Mouse (Mus musculus) lung, adult 2 months (tissue): ENCODE measurements at regions not wholly inside any gene's neighbourhood (a gene's known extent, or its start where the extent isn't known, plus 50 kb on each side); places are given as distances from the start of the nearest gene placed in this dataset.

Experiments used
- DNase-seq: peaks from one replicate; pipeline ENCODE4 v3.0.0; 2022
- H3K4me1 ChIP-seq: fragments of 200-500 bp; 2 replicates; pipeline ENCODE4 v1.6.1; 2011; ENCODE audit warnings: low read length; ENCODE audit not compliant: control insufficient read depth, insufficient read depth
- H3K4me3 ChIP-seq: fragments of 200-500 bp; replicated peaks from 2 replicates; pipeline ENCODE3; 2011; ENCODE audit warnings: low read depth, mild to moderate bottlenecking, control low read depth, low read length; ENCODE audit errors: extremely low read depth
- CTCF ChIP-seq: fragments of 200-500 bp; IDR thresholded peaks from 2 replicates; pipeline ENCODE4 v1.5.1; 2011; ENCODE audit warnings: mild to moderate bottlenecking, low read length, control low read depth; ENCODE audit not compliant: insufficient read depth
- POLR2A ChIP-seq: fragments of 200-500 bp; IDR thresholded peaks from 2 replicates; pipeline ENCODE4 v1.6.1; 2011; ENCODE audit warnings: low read depth, mild to moderate bottlenecking, control low read depth, low read length, borderline replicate concordance; ENCODE audit errors: extremely low read depth
- WGBS: fragments of 180-500 bp; shearing (Covaris S2); methylation state at CpG from one replicate; pipeline ENCODE4 v1.1.7; 2018; 5-methylcytosine and 5-hydroxymethylcytosine counted together

DNA sequence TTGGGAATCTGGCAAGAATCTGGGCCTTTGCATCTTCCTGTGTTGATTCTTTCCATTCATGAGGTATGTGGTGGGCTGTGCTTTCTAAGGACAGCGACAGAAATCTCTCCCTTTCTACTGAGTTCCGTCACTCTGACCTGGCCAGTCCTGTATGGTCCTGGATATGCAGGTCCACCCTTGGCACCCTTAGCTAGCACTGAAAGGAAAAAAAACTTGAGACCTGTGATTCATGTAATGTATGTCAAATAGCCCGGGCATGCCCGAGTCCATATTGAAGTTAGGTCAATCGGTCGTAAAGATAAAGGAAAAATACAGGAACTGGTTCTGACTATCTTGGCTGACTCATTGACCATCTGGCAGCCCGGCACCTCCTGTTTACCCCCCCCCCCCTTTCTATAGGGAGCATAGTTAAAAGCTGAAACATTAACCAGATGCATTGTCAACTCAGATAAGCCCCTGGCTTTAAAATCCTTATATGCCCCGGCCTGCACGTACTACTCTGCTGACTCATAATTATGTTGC, 57.7 kb upstream of the Spin1 start:
- Histone ChIP-seq H3K4me1 (no peaks in the 10 kb centered on the region), H3K4me3 (no peak overlapping the region)
- TF ChIP-seq POLR2A = no peak
- TF ChIP-seq CTCF = no peak
- WGBS = 85% methylated on average over 9 of the region's 9 CpGs
- DNase-seq = no peak
